ENCODE assay signal across 18 mouse cellular contexts in the genomic region with DNA sequence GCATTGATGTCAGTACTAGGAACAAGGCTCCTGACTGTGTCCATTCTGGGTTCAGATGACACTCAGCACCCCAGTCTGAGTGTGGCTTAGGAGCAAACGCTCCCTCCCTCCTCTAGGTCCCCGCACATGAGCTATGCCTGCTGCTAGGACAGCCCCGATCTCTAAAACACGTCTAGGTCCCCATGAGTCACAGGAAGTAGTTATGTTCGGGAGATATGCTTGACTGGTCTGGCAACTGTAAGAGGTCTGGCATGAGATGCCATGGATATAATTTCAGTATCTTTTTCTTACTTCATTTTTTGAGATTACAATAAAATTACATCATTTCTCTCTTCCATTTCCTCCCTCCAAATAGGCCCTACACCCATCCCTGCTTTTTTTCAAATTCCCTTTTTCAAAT.
DNase-seq lines count a peak whose midpoint lies in the region; ATAC-seq and TF ChIP-seq lines count a peak whose summit lies in the region.
"Had no signal": no experiment of that assay in that cellular context is flagged by ENCODE, and none has a peak within 500 bp of the region (broad histone marks: within the 10 kb centered on the region; RNA-seq: fewer than 3 reads in every experiment).

No protein-coding gene starts in this region.

- H3K4me2 ChIP-seq in CH12.LX (ENCODE audit: insufficient read depth, low read depth, poor library complexity, severe bottlenecking): no peak overlapping the region
- H3K4me2 ChIP-seq: embryonic facial prominence, embryonic 15.5 days; forebrain, embryonic 15.5 days; hindbrain, embryonic 14.5 days; intestine, embryonic 15.5 days had no signal

- in situ Hi-C loops in CH12.LX (cut with MboI; ENCODE audit: low pct_ligation_motif_present, low pct_unique_long_range_greater_than_20kb, low sequenced_read_pairs): no loop called here

- H3K9me3 ChIP-seq in CH12.LX (replicated peaks; ENCODE audit: low read length): no peaks in the 10 kb centered on the region
- H3K9me3 ChIP-seq: embryonic facial prominence, embryonic 15.5 days; forebrain, embryonic 15.5 days; hindbrain, embryonic 10.5 days; intestine, embryonic 15.5 days had no signal

- no peaks in the 10 kb centered on the region for H3K79me2 ChIP-seq in CH12.LX (replicated peaks; ENCODE audit: control insufficient read depth, extremely low read depth, insufficient read depth, poor library complexity, severe bottlenecking)

- no peaks in the 10 kb centered on the region for H3K36me3 ChIP-seq in CH12.LX (replicated peaks in 1 of 2; ENCODE audit: control insufficient read depth in 1 of 2, insufficient read depth in 1 of 2, low read length in 1 of 2)
- H3K36me3 ChIP-seq: embryonic facial prominence, embryonic 15.5 days; forebrain, embryonic 15.5 days; hindbrain, embryonic 10.5 days; intestine, embryonic 15.5 days had no signal

- no peak overlapping the region for H3K4me3 ChIP-seq in CH12.LX (replicated peaks in 1 of 3; ENCODE audit: low read depth in 2 of 3, low read length in 2 of 3, poor library complexity in 1 of 3)
- H3K4me3 ChIP-seq: embryonic facial prominence, embryonic 15.5 days; erythroblast, embryonic 14.5 days; forebrain, embryonic 15.5 days; hindbrain, embryonic 10.5 days; intestine, embryonic 15.5 days had no signal

- TF ChIP-seq CTCF in CH12.LX (conservative IDR thresholded peaks at IDR 0.05 in 1 of 2, IDR thresholded peaks at IDR 0.05 in 1 of 2; ENCODE audit: low read depth in 2 of 2, low read length in 2 of 2): no peak

- no peak for TF ChIP-seq EP300 in CH12.LX (IDR thresholded peaks at IDR 0.05; ENCODE audit: low read length)

- dilution Hi-C loops in CH12.LX (cut with MboI; ENCODE audit: extremely low pct_ligation_motif_present, extremely low pct_unique_long_range_greater_than_20kb, low sequenced_read_pairs): no loop called here

- TF ChIP-seq RAD21 in CH12.LX (IDR thresholded peaks at IDR 0.05; ENCODE audit: low read depth, low read length): no peak

- peak; percentile 2 to 12 for DNase-seq in spleen, postnatal 36 days (ENCODE audit: low spot score in 2 of 2)
- DNase-seq in spleen, postnatal 14 days (ENCODE audit: low spot score in 2 of 2): no peak
- DNase-seq in CH12.LX (ENCODE audit: extremely low read depth): peak; percentile 54
- no peak for DNase-seq in gastrocnemius, adult 8-10 months (ENCODE audit: low spot score in 2 of 2)
- DNase-seq in frontal cortex, postnatal 14 days (ENCODE audit: low spot score in 2 of 2): no peak
- DNase-seq: adrenal gland, postnatal 10 days; cerebellum, adult 11 months; cerebellum, adult 8-10 months; cerebellum, postnatal 14 days; embryo, embryonic 11 days; gastrocnemius, postnatal 25 days had no signal

- no peaks in the 10 kb centered on the region for H3K27me3 ChIP-seq in CH12.LX (replicated peaks)
- H3K27me3 ChIP-seq: embryonic facial prominence, embryonic 15.5 days; forebrain, embryonic 15.5 days; intestine, embryonic 15.5 days had no signal

- H3K27ac ChIP-seq in CH12.LX (ENCODE audit: insufficient read depth, low read depth): no peak overlapping the region
- H3K27ac ChIP-seq: embryonic facial prominence, embryonic 15.5 days; forebrain, embryonic 15.5 days; hindbrain, embryonic 10.5 days; hindbrain, embryonic 14.5 days; intestine, embryonic 15.5 days had no signal

- TF ChIP-seq POLR2A in CH12.LX (IDR thresholded peaks at IDR 0.05; ENCODE audit: low read depth, low read length): no peak

- no peak overlapping the region for H3K9ac ChIP-seq in CH12.LX (ENCODE audit: insufficient read depth, low read depth)
- H3K9ac ChIP-seq: embryonic facial prominence, embryonic 15.5 days; forebrain, embryonic 15.5 days; hindbrain, embryonic 14.5 days; intestine, embryonic 15.5 days had no signal

- ATAC-seq in neutrophil, adult 5-6 weeks (ENCODE audit: extremely low read depth, insufficient number of reproducible peaks, low FRiP score, poor library complexity, severe bottlenecking): peak; percentile 70
- ATAC-seq: forebrain, embryonic 15.5 days; intestine, embryonic 15.5 days had no signal

- peaks cover 0 to 14% of the 10 kb centered on the region in 2 experiments; a peak in 2 of 4 replicates for H3K4me1 ChIP-seq in CH12.LX (ENCODE audit: control insufficient read depth in 1 of 2, insufficient read depth in 2 of 2)
- H3K4me1 ChIP-seq: embryonic facial prominence, embryonic 15.5 days; forebrain, embryonic 15.5 days; hindbrain, embryonic 10.5 days; intestine, embryonic 15.5 days had no signal

TF ChIP-seq in CH12.LX, 34 proteins besides CTCF, POLR2A, EP300 and RAD21:
- no peak for TF ChIP-seq MAZ (IDR thresholded peaks at IDR 0.05; ENCODE audit: low read depth, low read length)
- TF ChIP-seq ELF1 (IDR thresholded peaks at IDR 0.05; ENCODE audit: low read depth, low read length): no peak
- no peak for TF ChIP-seq MEF2A (IDR thresholded peaks at IDR 0.05; ENCODE audit: borderline replicate concordance, low read depth, low read length)
- TF ChIP-seq CHD1 (IDR thresholded peaks at IDR 0.05; ENCODE audit: low read depth, low read length): no peak
- TF ChIP-seq IRF4 (IDR thresholded peaks at IDR 0.05; ENCODE audit: low read depth, low read length): no peak
- no peak for TF ChIP-seq CHD2 (IDR thresholded peaks at IDR 0.05; ENCODE audit: low read length)
- no peak for TF ChIP-seq MXI1 (IDR thresholded peaks at IDR 0.05; ENCODE audit: low read depth, low read length)
- no peak for TF ChIP-seq ZNF384 (IDR thresholded peaks at IDR 0.05; ENCODE audit: low read depth, low read length)
- TF ChIP-seq NRF1 (IDR thresholded peaks at IDR 0.05; ENCODE audit: low read depth, low read length): no peak
- no peak for TF ChIP-seq ETS1 (conservative IDR thresholded peaks at IDR 0.05; ENCODE audit: low read depth, low read length)
- TF ChIP-seq JUN (IDR thresholded peaks at IDR 0.05; ENCODE audit: insufficient read depth, low read depth, low read length): no peak
- TF ChIP-seq GABPA (IDR thresholded peaks at IDR 0.05; ENCODE audit: insufficient replicate concordance, low read depth, low read length): no peak
- TF ChIP-seq PAX5 (IDR thresholded peaks at IDR 0.05; ENCODE audit: low read length): no peak
- TF ChIP-seq NELFE (IDR thresholded peaks at IDR 0.05; ENCODE audit: low read depth, low read length): no peak

Comparison
In these comparisons a context has a peak if more than half of its experiments do, and no peak if none do; other contexts are left out.
1. DNase-seq: peak in spleen, postnatal 36 days (2 of 2) and CH12.LX (single experiment); none in spleen, postnatal 14 days (0 of 2), gastrocnemius, adult 8-10 months (0 of 2) and frontal cortex, postnatal 14 days (0 of 2).